Mouse (Mus musculus) heart, embryonic 11.5 days (tissue): Measurements from ENCODE around the gene Obp2a. TPM values are rescaled to one million over a fixed set of nuclear protein-coding genes. Genes with fewer than 3 reads are reported as not detected.

Source experiments
- ATAC-seq: fragments of 200-750 bp; cut with Nextera tagmentation; replicated peaks from 2 replicates; pipeline ENCODE4 v1.8.0; 2017; ENCODE audit warnings: moderate library complexity; ENCODE audit not compliant: insufficient number of reproducible peaks, low FRiP score, low TSS enrichment
- H3K27ac ChIP-seq: fragments of 300-500 bp; sonication (generic); 2 replicates; pipeline ENCODE4 v1.5.1; 2014; ENCODE audit warnings: mild to moderate bottlenecking, low read depth, low read length
- H3K27me3 ChIP-seq: fragments of 300-500 bp; sonication (generic); 2 replicates; pipeline ENCODE4 v1.6.1; 2014; ENCODE audit warnings: mild to moderate bottlenecking, low read length, mixed read lengths; ENCODE audit not compliant: control insufficient read depth, insufficient read depth
- H3K36me3 ChIP-seq: fragments of 300-500 bp; sonication (generic); 2 replicates; pipeline ENCODE4 v1.6.1; 2014; ENCODE audit warnings: mild to moderate bottlenecking, low read length, moderate library complexity, mixed read lengths; ENCODE audit not compliant: control insufficient read depth, insufficient read depth
- H3K4me1 ChIP-seq: fragments of 300-500 bp; sonication (generic); 2 replicates; pipeline ENCODE4 v1.6.1; 2014; ENCODE audit warnings: low read length; ENCODE audit not compliant: control insufficient read depth, insufficient read depth
- H3K4me2 ChIP-seq: fragments of 300-500 bp; sonication (generic); 2 replicates; pipeline ENCODE4 v1.6.1; 2014; ENCODE audit warnings: mild to moderate bottlenecking, moderate library complexity
- H3K4me3 ChIP-seq: fragments of 300-500 bp; sonication (generic); 2 replicates; pipeline ENCODE4 v1.5.1; 2014; ENCODE audit warnings: low read depth, low read length
- H3K9ac ChIP-seq: fragments of 300-500 bp; sonication (generic); 2 replicates; pipeline ENCODE4 v1.6.1; 2014; ENCODE audit warnings: mild to moderate bottlenecking, low read depth, low read length, moderate library complexity
- H3K9me3 ChIP-seq: fragments of 300-500 bp; sonication (generic); replicated peaks from 2 replicates; pipeline ENCODE4 v1.6.1; 2016; ENCODE audit warnings: low read length; ENCODE audit not compliant: control insufficient read depth
- WGBS: fragments of 180-500 bp; shearing (Covaris S2); extraction: QIAGEN DNeasy Blood & Tissue Kit; methylation state at CpG from one replicate; pipeline ENCODE4 v1.1.7; 2014; ENCODE audit not compliant: insufficient replicate concordance; 5-methylcytosine and 5-hydroxymethylcytosine counted together
- polyA plus RNA-seq: library from polyadenylated mRNA; unstranded; fragments of >200 nt; fragmentation: Nextera tagmentation; extraction: Ambion mirVana; gene quantifications from 2 replicates; pipeline ENCODE4 v1.2.1, GENCODE M21; 2014

Obp2a gene
- polyA plus RNA-seq, 1 experiment from 2014 or later: not detected

- H3K27me3 ChIP-seq: no peaks in the 10 kb centered on the region
These were observed 35.7 kb upstream of the Obp2a start for GRCm38 (mm10) chr2:25664125-25664524.

GRCm38 (mm10) chr2:25666516-25666915 lies 33.3 kb upstream of the Obp2a start:
- Histone ChIP-seq H3K36me3 (no peaks in the 10 kb centered on the region), H3K27ac (no peak overlapping the region), H3K4me2 (no peak overlapping the region), H3K4me1 (no peaks in the 10 kb centered on the region), H3K27me3 (no peaks in the 10 kb centered on the region), H3K9ac (no peak overlapping the region), H3K4me3 (no peak overlapping the region), H3K9me3 (no peaks in the 10 kb centered on the region)
- ATAC-seq: no peak
- WGBS: 51% methylated on average over 1 of the region's 1 CpGs

More at GRCm38 (mm10) chr2:25664125-25664524, 35.7 kb upstream of the Obp2a start:
- Histone ChIP-seq H3K36me3 (no peaks in the 10 kb centered on the region), H3K9ac (no peak overlapping the region), H3K9me3 (no peaks in the 10 kb centered on the region), H3K4me1 (no peaks in the 10 kb centered on the region), H3K4me2 (no peak overlapping the region), H3K27ac (no peak overlapping the region), H3K4me3 (no peak overlapping the region)
- WGBS: 76% methylated on average over 5 of the region's 5 CpGs
- ATAC-seq: no peak

- no peak within 1 kb of the TSS for H3K4me3 ChIP-seq
- no peak within 1 kb of the TSS for H3K27ac ChIP-seq
- ATAC-seq: no peak
- H3K36me3 ChIP-seq: no peaks in the 10 kb centered on the region
- H3K9ac ChIP-seq: no peak within 1 kb of the TSS
- no peaks in the 10 kb centered on the region for H3K27me3 ChIP-seq
- H3K4me1 ChIP-seq: no peaks in the 10 kb centered on the region
- no peaks in the 10 kb centered on the region for H3K9me3 ChIP-seq
- WGBS: 69% methylated on average over 3 of the region's 3 CpGs
- H3K4me2 ChIP-seq: no peak within 1 kb of the TSS
These were observed 23.4 kb upstream of the Obp2a start, which contains the start of gene Lcn6 for GRCm38 (mm10) chr2:25676486-25676885. Lcn6 (plus strand) TSS chr2:25676786.

GRCm38 (mm10) chr2:25679559-25679958 lies 20.3 kb upstream of the Obp2a start:
- no peaks in the 10 kb centered on the region for H3K36me3 ChIP-seq
- no peak for ATAC-seq
- no peak overlapping the region for H3K4me2 ChIP-seq
- H3K27ac ChIP-seq: no peak overlapping the region
- no peaks in the 10 kb centered on the region for H3K4me1 ChIP-seq
- no peaks in the 10 kb centered on the region for H3K9me3 ChIP-seq
- H3K4me3 ChIP-seq: no peak overlapping the region
- H3K9ac ChIP-seq: no peak overlapping the region
- WGBS: 76% methylated on average over 6 of the region's 6 CpGs
- no peaks in the 10 kb centered on the region; the same call in none of the 2 replicates for H3K27me3 ChIP-seq

GRCm38 (mm10) chr2:25682426-25682825 lies 17.4 kb upstream of the Obp2a start, which contains the start of gene Lcn10:
Lcn10 (plus strand) TSS chr2:25682726.
- no peak for ATAC-seq
- Histone ChIP-seq H3K4me1 (no peaks in the 10 kb centered on the region), H3K4me2 (no peak within 1 kb of the TSS), H3K9ac (no peak within 1 kb of the TSS), H3K27ac (no peak within 1 kb of the TSS), H3K4me3 (no peak within 1 kb of the TSS), H3K36me3 (no peaks in the 10 kb centered on the region), H3K27me3 (no peaks in the 10 kb centered on the region; the same call in none of the 2 replicates), H3K9me3 (no peaks in the 10 kb centered on the region)
- WGBS: 61% methylated on average over 2 of the region's 2 CpGs

- Histone ChIP-seq H3K4me2 (no peak overlapping the region), H3K9ac (no peak overlapping the region), H3K27ac (no peak overlapping the region), H3K9me3 (no peaks in the 10 kb centered on the region), H3K27me3 (no peaks in the 10 kb centered on the region; the same call in none of the 2 replicates), H3K36me3 (no peaks in the 10 kb centered on the region), H3K4me1 (no peaks in the 10 kb centered on the region), H3K4me3 (no peak overlapping the region)
- WGBS: 60% methylated on average over 4 of the region's 4 CpGs
- no peak for ATAC-seq
These were observed 12.9 kb upstream of the Obp2a start for GRCm38 (mm10) chr2:25686941-25687340.

- Histone ChIP-seq H3K4me3 (no peak overlapping the region), H3K9ac (no peak overlapping the region), H3K27me3 (peaks cover 2% of the 10 kb centered on the region; the same call in 1 of the 2 replicates), H3K4me1 (no peaks in the 10 kb centered on the region), H3K36me3 (no peaks in the 10 kb centered on the region), H3K4me2 (no peak overlapping the region), H3K9me3 (no peaks in the 10 kb centered on the region), H3K27ac (no peak overlapping the region)
- no peak for ATAC-seq
These were observed 5.2 kb upstream of the Obp2a start for GRCm38 (mm10) chr2:25694605-25695004.

- 60% methylated on average over 4 of the region's 4 CpGs for WGBS
- peaks cover 2% of the 10 kb centered on the region; the same call in 1 of the 2 replicates for H3K27me3 ChIP-seq
- H3K4me3 ChIP-seq: no peak overlapping the region
- no peaks in the 10 kb centered on the region for H3K36me3 ChIP-seq
- no peaks in the 10 kb centered on the region for H3K9me3 ChIP-seq
- no peak overlapping the region for H3K9ac ChIP-seq
- no peaks in the 10 kb centered on the region for H3K4me1 ChIP-seq
- H3K27ac ChIP-seq: no peak overlapping the region
- no peak overlapping the region for H3K4me2 ChIP-seq
- ATAC-seq: no peak
These were observed 2.9 kb upstream of the Obp2a start for GRCm38 (mm10) chr2:25696951-25697350.

GRCm38 (mm10) chr2:25698696-25699095 lies 1.1 kb upstream of the Obp2a start:
- 70% methylated on average over 2 of the region's 2 CpGs for WGBS
- ATAC-seq: no peak
- H3K4me1 ChIP-seq: no peaks in the 10 kb centered on the region
- no peaks in the 10 kb centered on the region; the same call in 1 of the 2 replicates for H3K27me3 ChIP-seq
- H3K27ac ChIP-seq: no peak overlapping the region
- no peaks in the 10 kb centered on the region for H3K36me3 ChIP-seq
- H3K4me2 ChIP-seq: no peak overlapping the region
- no peak overlapping the region for H3K4me3 ChIP-seq
- no peak overlapping the region for H3K9ac ChIP-seq
- no peaks in the 10 kb centered on the region for H3K9me3 ChIP-seq
